Mouse (Mus musculus) brain, embryonic 14.5 days (tissue): ENCODE data around the gene Srgn. TPM values are rescaled to one million over a fixed set of nuclear protein-coding genes. Genes with fewer than 3 reads are reported as not detected.
"Not testable (repeated sequence)": the region's sequence is repeated elsewhere in the genome, so short reads cannot be mapped to it uniquely, and the experiment has no call there.

Experiments
- DNase-seq: peaks from one replicate; pipeline ENCODE4 v3.0.0-alpha.2; 2011; ENCODE audit warnings: low read depth
- CTCF ChIP-seq: fragments of 200-500 bp; IDR thresholded peaks from 2 replicates; pipeline ENCODE4 v1.5.1; 2012; ENCODE audit warnings: inconsistent platforms, mild to moderate bottlenecking, moderate library complexity, borderline replicate concordance; ENCODE audit not compliant: insufficient read depth, insufficient read length; ENCODE audit errors: extremely low read depth
- POLR2A ChIP-seq: fragments of 200-500 bp; IDR thresholded peaks from 2 replicates; pipeline ENCODE4 v1.6.1; 2012; ENCODE audit warnings: mild to moderate bottlenecking, inconsistent platforms, borderline replicate concordance; ENCODE audit not compliant: poor library complexity, insufficient read depth, insufficient read length, severe bottlenecking; ENCODE audit errors: extremely low read depth
- polyA plus RNA-seq: library from polyadenylated mRNA; depleted of rRNA; stranded (reverse); fragments of >200 nt; gene quantifications from 2 replicates; pipeline ENCODE4 v1.2.3, GENCODE M21; 2012

The Srgn gene
- polyA plus RNA-seq, 1 experiment: 3.6 TPM

DNA sequence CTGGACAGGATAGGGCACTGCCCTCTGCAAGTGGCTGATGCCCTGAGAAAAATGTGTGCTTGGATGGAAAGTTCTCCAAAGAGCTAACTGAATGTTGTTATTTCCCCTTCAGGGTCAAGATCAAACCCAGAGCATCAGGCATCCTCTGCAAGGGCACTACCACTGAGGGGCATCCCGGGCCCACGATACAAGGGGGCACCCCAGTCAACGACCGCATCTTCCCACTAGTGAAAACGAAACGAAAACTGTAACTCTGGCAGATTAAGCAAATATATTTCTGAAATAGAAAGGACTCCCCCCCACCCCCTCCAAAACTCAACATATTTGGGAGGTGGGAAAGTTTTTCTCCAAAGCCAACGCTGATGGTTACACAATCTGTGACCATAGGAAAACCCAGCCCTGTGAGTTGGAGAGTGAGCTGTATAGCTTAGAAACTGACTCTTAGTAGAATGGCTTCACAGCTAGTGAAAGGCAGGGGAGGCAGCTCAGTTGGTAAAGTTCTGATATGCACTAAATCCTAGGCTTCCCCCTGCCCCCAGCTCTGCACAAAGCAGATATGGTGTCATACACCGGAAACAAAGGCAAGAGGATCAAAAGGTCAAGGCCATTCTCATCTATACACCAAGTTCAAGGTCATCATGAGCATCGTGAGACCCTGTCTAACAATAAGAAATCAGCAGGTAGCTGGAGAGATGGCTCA is 26.2 kb downstream of the Srgn start:
- no peak for TF ChIP-seq CTCF
- no peak for TF ChIP-seq POLR2A
- no peak for DNase-seq

DNA sequence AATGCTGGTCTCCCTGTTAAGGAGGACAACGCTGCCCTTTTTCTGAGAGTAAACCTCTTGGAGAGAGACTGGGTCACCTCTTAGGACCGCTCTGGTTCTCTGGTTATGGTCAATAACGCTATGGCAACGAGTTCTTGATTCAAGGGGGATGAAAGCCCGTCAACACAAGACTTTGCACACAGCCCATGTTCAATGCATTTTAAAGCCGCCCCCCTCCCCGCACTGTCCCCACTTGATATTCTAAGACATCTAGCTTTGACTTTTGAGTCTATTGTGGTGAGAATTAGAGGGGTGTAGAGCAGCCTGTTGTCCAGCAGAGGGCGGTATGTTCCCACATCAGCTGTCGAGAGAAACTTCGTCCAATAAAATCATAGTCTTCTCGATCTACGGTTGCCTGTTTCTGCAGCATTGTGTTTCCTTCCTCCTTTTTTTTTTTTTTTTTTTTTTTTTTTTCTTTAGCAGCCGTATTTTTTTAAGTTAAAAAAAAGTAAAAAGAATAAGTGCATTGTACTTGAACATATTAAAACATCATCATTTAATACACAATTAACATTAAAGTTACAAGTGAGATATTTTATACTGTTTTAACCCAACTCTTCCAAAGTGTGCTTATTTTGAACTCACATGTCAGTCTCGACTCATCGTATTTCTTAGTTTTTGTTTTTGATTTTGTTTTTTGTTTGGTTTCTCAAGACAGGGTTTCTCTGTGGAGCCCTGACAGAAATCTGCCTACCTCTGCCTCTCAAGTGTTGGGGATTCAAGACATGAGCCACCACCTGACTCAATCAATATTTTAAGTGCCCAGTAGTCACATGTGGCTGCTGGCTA is 26.9 kb downstream of the Srgn start:
- peak; percentile 86 for DNase-seq
- TF ChIP-seq POLR2A: no peak
- TF ChIP-seq CTCF: peak; percentile 86

DNA sequence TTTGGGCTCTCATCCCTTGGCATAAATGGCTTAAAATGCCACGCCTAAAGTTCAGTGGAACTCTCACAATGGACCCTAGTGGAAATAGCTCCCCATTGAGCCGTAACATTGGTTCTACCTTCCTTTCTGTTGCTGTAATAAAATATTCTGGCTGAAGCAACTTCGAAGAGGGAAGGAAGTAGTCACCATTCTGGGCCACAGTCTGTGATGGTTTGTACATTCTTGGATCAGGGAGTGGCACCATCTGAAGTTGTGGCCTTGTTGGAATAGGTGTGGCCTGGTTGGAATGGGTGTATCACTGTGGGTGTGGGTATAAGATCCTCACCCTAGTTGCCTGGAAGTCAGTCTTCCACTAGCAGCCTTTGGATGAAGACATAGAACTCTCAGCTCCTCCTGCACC is 35.6 kb downstream of the Srgn start:
- DNase-seq: not testable (repeated sequence)

DNA sequence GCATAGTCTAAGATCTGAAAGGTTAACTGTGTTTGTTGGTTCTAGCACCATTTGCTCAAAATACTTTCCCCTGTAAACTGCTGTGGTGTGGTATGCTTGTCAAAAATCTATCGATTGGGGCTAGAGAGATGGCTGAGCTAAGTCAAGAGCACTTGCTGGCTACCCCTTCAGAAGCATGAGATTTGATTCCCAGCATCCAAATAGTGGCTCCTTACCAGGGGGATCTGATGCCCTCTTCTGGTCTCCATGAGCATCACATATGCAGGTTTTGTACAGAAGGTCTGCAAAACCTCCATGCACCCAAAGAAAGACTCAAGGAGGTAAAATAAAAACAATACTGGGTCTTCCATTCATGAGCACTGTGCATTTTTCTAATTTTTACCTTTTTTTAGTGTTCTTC is 39.0 kb downstream of the Srgn start:
- peak; percentile 82 for DNase-seq
- TF ChIP-seq POLR2A (no peak), CTCF (peak; percentile 66; the same call in 1 of the 2 replicates)

GRCm38 (mm10) chr10:62486618-62487415 is 40.4 kb downstream of the Srgn start, which contains the start of gene Vps26a:
TSS of gene Vps26a (minus strand) at chr10:62486805.
- peak; percentile 99 for DNase-seq
- TF ChIP-seq CTCF (no peak), POLR2A (peak; percentile 85; the same call in 1 of the 2 replicates)

- TF ChIP-seq POLR2A: no peak
- no peak for TF ChIP-seq CTCF
- DNase-seq: peak; percentile 57
Observed at GRCm38 (mm10) chr10:62485878-62486582, 41.2 kb downstream of the Srgn start.

DNA sequence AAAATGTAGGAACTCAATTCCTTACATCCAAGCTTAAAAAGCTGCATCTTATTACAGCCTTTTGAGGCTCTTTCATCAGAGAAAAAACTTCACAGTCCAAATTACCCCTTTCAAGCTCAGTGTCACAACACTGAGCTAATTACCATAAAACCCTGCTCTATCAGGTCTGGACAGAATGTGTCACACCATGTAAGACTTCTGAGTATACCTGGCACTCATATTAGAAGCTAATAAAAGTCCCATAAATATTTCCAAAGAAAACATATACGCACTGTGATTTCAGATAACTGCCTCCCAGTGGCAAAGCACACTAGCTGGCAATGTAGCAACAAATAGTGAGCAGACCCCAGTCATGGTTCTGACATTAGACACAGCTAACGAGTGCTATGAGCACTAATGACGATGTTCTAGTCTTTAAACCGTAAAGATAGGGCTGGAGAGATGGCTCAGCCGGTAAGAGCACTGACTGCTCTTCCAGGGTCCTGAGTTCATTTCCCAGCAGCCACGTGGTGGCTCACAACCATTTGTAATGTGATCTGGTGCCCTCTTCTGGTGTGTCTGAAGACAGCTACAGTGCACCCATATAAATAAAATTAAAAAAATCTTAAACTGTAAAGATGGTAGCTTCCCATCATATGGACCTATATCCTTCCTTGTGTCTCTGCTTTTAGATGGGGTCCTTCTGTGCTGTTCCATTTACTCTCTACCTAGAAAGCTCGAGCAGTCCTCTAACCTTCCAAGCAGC is 46.0 kb downstream of the Srgn start:
- peak; percentile 1 for DNase-seq
- TF ChIP-seq CTCF (no peak), POLR2A (no peak)

- TF ChIP-seq POLR2A (no peak), CTCF (no peak)
- no peak for DNase-seq
Observed at GRCm38 (mm10) chr10:62476980-62477379, 50.3 kb downstream of the Srgn start.

DNA sequence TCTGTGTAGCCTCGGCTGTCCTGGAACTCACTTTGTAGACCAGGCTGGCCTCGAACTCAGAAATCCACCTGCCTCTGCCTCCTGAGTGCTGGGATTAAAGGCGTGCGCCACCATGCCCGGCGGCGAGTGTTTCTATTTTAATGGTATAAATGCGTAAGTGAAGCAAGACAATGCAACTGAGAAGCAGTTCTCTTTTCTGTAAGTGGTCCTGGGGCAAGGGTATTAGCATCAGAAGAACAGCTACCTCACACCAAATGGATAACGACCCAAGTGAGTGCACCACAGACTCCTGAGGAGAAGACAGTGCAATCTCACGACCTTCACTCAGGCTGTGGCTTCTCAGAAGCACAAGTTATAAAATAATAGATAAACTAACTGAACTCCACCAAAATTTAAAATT is 52.3 kb downstream of the Srgn start:
- TF ChIP-seq POLR2A: no peak
- no peak for TF ChIP-seq CTCF
- DNase-seq: no peak

- DNase-seq: peak; percentile 33
- TF ChIP-seq POLR2A (no peak), CTCF (no peak)
Observed at GRCm38 (mm10) chr10:62471105-62471504, 56.1 kb downstream of the Srgn start.

GRCm38 (mm10) chr10:62469736-62470135 is 57.5 kb downstream of the Srgn start:
- DNase-seq: no peak
- TF ChIP-seq POLR2A: no peak
- TF ChIP-seq CTCF: no peak

DNA sequence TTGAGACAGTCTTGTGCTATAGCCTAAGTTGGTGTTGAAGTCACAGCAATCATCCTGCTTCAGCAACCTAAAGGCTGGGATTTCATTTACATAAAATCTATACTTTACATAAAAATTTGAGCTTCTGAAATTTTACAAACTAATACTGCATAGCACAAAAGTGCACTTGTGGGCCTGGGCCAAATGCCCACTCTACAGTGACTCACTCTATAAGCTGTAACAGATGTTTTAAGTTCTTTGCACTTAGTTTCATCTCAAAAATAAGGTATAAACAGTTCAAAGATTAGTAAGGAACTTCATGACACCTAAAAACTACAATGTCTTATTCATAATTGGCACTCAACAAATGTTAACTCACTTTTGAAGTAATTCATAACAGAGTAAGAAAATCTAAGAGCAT is 65.9 kb downstream of the Srgn start:
- no peak for TF ChIP-seq POLR2A
- no peak for TF ChIP-seq CTCF
- DNase-seq: no peak

DNA sequence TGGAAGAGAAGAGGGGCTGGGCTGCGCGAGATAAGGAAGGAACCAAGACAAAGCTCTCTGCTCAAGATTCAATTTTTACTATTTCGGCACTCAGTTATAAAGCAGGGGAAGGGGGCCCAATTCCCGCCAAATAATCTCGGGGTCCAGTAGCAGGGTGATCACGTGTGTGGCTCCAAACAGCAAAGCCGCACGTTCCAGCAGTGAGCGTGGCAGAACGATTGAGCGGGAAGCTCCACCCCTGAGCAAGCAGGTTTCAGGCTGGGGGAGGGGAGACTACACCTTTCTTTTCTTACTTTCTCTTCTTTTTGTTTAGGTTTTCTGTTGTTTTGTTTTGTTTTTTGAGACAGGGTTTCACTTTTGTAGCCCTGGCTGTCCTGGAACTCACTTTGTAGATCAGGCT is 75.2 kb downstream of the Srgn start:
- DNase-seq: not testable (repeated sequence)

- DNase-seq: no peak
- no peak for TF ChIP-seq POLR2A
- no peak for TF ChIP-seq CTCF
Observed at GRCm38 (mm10) chr10:62450280-62450640, 77.0 kb downstream of the Srgn start.
